Mouse (Mus musculus): ENCODE data around the gene Cx3cl1. TPM values are rescaled to one million over a fixed set of nuclear protein-coding genes. Genes with fewer than 3 reads are reported as not detected.

Gene Cx3cl1
- polyA plus RNA-seq, 1 experiment from 2014 or later: 41.3 TPM

DNA sequence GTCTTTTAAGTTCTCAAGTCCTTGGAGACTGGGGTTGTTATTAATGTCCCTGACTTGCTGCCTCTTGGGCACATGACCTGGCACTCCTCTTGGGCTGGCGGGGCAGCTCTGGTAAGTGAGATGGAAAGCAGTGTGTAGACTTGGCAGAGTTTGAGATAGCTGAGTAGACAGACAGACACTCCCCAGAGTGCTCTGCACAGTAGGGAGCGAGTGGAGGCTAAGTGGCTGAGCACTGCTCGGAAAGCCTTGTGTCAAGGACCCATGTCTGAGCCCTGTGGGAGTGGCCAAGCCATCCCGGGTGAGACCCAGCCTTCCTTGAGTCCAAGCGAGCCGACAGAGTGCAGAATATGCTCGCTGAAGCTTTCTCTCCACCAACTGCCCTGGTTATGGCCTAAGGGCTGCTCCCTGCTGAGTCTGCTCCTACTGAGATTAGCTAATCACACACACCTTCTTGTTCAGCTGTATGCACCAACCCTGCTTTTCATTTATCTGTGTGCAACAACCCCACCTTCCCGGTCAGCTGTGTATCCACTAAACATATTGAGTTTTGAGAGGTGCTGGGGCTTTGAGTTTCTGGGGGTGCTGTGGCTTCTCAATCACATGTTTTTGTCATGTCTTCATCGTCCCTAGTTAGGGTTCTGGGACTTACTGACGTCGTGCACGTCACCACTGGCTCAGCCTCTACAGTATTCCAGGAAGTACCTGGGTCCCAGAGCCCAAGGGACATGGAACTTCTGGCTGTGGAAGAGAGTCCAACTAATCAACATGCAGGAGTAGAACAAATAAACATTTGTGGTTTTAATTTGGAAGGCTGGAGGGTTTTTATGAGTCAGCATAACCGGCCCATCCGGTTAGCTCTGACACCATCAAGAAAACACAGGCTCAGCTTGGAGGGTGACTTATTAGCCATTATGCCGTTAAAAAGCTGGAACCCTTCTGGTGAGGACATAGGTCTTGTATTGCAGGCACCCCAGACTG, 16.0 kb downstream of the Cx3cl1 start:
- no peak overlapping the region for H3K4me2 ChIP-seq
- no peak for ATAC-seq (replicated peaks)
- no peaks in the 10 kb centered on the region for H3K4me1 ChIP-seq
- no peak overlapping the region for H3K27ac ChIP-seq
- no peaks in the 10 kb centered on the region for H3K36me3 ChIP-seq (replicated peaks)
- H3K27me3 ChIP-seq (replicated peaks): no peaks in the 10 kb centered on the region
- no peaks in the 10 kb centered on the region for H3K9me3 ChIP-seq
- 77% methylated on average over 15 of the region's 15 CpGs for WGBS
- no peak overlapping the region for H3K4me3 ChIP-seq
- no peak overlapping the region for H3K9ac ChIP-seq

GRCm38 (mm10) chr8:94789256-94789955, 17.6 kb downstream of the Cx3cl1 start:
- Histone ChIP-seq H3K9ac (no peak overlapping the region), H3K9me3 (no peaks in the 10 kb centered on the region), H3K4me3 (no peak overlapping the region), H3K27ac (no peak overlapping the region), H3K27me3 (replicated peaks) (no peaks in the 10 kb centered on the region), H3K4me2 (no peak overlapping the region), H3K36me3 (replicated peaks) (no peaks in the 10 kb centered on the region), H3K4me1 (no peaks in the 10 kb centered on the region)
- WGBS: 35% methylated on average over 10 of the region's 10 CpGs
- no peak for ATAC-seq (replicated peaks)

DNA sequence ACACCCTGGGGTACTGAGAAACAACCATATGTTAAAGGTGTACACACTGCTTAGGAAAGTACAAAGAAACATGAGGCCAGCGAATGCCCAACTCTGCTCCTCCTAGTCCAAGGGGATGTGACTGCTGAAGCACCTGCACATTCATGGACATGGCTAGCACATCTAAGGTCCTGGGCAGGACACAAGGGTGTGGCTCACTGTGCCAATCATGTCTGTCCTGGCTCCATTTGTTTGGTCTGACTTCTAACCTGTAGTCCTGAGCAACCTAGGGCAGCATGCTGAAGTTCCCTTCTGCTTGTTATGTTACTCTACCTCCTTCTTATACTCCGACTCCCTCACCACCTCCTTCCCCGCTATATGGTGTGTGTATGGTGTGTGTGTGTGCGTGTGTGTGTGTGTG, 22.6 kb downstream of the Cx3cl1 start:
- H3K4me3 ChIP-seq: no peak overlapping the region
- H3K36me3 ChIP-seq (replicated peaks): no peaks in the 10 kb centered on the region
- 91% methylated on average over 4 of the region's 4 CpGs for WGBS
- no peak overlapping the region for H3K9ac ChIP-seq
- no peak for ATAC-seq (replicated peaks)
- H3K27me3 ChIP-seq (replicated peaks): no peaks in the 10 kb centered on the region
- no peak overlapping the region for H3K27ac ChIP-seq
- no peak overlapping the region for H3K4me2 ChIP-seq
- no peaks in the 10 kb centered on the region for H3K9me3 ChIP-seq
- H3K4me1 ChIP-seq: no peaks in the 10 kb centered on the region

- Histone ChIP-seq H3K4me1 (no peaks in the 10 kb centered on the region), H3K9ac (no peak overlapping the region), H3K9me3 (no peaks in the 10 kb centered on the region), H3K4me3 (no peak overlapping the region), H3K27ac (no peak overlapping the region), H3K4me2 (no peak overlapping the region), H3K36me3 (replicated peaks) (no peaks in the 10 kb centered on the region), H3K27me3 (replicated peaks) (no peaks in the 10 kb centered on the region)
- WGBS: 95% methylated on average over 2 of the region's 2 CpGs
- ATAC-seq (replicated peaks): no peak
These were observed 23.0 kb downstream of the Cx3cl1 start for GRCm38 (mm10) chr8:94794782-94795181.

DNA sequence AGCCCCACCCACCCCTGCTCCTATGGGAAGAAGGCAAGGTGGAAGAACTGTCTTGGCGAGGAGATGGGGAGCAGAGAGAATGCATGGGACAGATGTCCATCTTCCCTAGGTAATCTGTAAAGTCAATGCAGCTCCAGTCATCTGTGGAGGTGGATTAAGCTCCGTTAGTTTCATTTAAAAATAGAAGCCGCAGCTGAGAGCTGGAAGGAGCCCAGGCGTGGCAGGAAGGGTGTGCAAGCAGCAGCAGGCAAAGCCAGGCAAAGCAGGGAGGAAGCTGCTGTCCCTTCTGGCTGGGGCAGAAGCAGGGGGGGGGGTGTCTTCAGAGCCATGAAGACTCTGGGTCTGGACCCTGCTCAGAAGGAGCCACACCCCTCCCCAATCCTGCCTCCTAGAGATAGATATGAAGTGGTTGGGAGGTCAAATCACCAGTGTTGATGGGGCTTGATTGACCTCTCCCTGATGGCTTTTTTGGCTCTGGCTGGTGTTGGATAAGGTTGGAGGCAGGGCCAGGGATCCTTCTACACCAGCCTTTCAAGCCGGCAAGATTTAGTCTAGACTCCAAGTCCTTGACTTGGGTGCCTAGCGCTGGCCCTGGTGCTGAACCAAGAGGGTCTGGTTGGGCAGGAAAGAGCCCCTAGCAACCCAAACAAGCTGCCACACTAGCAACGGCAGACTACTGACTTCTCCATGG, 28.6 kb downstream of the Cx3cl1 start:
- Histone ChIP-seq H3K36me3 (replicated peaks) (no peaks in the 10 kb centered on the region), H3K27me3 (replicated peaks) (no peaks in the 10 kb centered on the region), H3K9me3 (no peaks in the 10 kb centered on the region), H3K4me2 (no peak overlapping the region), H3K4me1 (no peaks in the 10 kb centered on the region), H3K27ac (no peak overlapping the region), H3K9ac (no peak overlapping the region), H3K4me3 (no peak overlapping the region)
- no peak for ATAC-seq (replicated peaks)
- 68% methylated on average over 7 of the region's 7 CpGs for WGBS

DNA sequence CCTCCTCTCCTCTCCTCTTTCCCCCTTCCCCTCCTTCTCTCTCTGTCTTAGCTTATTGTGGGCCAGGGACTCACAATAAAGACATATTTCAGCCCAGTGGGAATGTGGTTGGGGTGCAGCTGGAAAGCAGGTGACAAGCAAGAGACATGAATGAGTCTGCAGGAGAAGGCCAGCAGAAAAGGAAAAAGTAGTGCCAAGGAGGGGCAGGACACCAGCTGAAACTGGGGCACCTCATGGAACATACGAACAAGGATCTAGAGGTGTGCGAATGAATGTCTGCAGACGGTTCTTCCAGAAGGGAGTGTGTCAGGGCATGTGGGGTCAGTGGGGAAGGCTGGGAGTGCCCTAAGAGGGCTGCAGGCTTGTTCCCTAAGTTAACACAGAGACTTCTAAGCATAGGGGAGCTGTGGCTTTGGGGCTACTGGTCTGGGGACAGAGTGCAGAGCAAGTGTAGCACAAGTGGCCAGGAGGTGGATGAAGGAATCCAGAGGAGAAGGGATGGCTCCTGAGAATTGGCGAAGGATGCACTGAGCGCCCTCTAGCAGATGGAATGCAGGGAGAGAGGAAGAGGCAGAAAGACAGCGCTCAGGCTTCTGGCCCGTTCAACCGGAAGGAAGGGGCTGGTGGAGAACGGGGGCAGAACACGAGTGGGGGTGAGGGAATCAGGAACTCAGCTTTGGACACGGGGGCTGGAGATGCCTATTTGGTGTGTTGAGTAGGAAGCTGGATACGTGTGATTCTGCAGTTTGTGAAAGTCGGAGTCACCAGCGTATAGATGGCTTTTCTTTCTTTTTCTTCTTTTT, 29.7 kb downstream of the Cx3cl1 start:
- H3K4me2 ChIP-seq: no peak overlapping the region
- H3K9ac ChIP-seq: no peak overlapping the region
- H3K9me3 ChIP-seq: no peaks in the 10 kb centered on the region
- H3K27ac ChIP-seq: no peak overlapping the region
- 44% methylated on average over 14 of the region's 14 CpGs for WGBS
- no peaks in the 10 kb centered on the region for H3K36me3 ChIP-seq (replicated peaks)
- no peak for ATAC-seq (replicated peaks)
- no peaks in the 10 kb centered on the region for H3K4me1 ChIP-seq
- H3K27me3 ChIP-seq (replicated peaks): no peaks in the 10 kb centered on the region
- no peak overlapping the region for H3K4me3 ChIP-seq

- no peak for ATAC-seq (replicated peaks)
- Histone ChIP-seq H3K27ac (no peak overlapping the region), H3K4me2 (no peak overlapping the region), H3K9me3 (no peaks in the 10 kb centered on the region), H3K27me3 (replicated peaks) (no peaks in the 10 kb centered on the region), H3K36me3 (replicated peaks) (no peaks in the 10 kb centered on the region), H3K9ac (no peak overlapping the region), H3K4me3 (no peak overlapping the region), H3K4me1 (no peaks in the 10 kb centered on the region)
- 85% methylated on average over 4 of the region's 4 CpGs for WGBS
These were observed 30.6 kb downstream of the Cx3cl1 start for GRCm38 (mm10) chr8:94802375-94802774.

DNA sequence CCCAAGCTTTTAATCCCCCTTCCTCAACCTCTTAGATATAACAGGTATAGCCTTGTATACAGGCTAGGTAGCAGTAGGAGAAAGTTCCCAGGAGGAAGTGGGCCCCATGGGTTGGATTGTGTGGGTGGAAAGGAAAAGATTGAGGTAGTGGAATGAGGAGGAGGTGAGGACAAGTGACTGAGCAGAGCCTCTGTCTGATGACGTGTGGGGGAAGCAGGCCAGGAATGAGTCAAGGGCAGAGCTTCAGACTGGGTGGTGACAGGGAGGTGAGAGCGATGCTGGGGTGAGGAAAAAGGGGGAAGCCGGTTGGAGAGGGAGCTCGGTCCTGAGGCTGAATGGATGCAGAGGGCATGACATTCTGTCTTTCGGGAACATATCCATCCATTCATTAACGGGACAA, 31.7 kb downstream of the Cx3cl1 start:
- no peak overlapping the region for H3K27ac ChIP-seq
- no peaks in the 10 kb centered on the region for H3K36me3 ChIP-seq (replicated peaks)
- no peaks in the 10 kb centered on the region for H3K9me3 ChIP-seq
- no peaks in the 10 kb centered on the region for H3K4me1 ChIP-seq
- H3K9ac ChIP-seq: no peak overlapping the region
- ATAC-seq (replicated peaks): no peak
- H3K4me3 ChIP-seq: no peak overlapping the region
- WGBS: 77% methylated on average over 6 of the region's 6 CpGs
- no peak overlapping the region for H3K4me2 ChIP-seq
- no peaks in the 10 kb centered on the region for H3K27me3 ChIP-seq (replicated peaks)

DNA sequence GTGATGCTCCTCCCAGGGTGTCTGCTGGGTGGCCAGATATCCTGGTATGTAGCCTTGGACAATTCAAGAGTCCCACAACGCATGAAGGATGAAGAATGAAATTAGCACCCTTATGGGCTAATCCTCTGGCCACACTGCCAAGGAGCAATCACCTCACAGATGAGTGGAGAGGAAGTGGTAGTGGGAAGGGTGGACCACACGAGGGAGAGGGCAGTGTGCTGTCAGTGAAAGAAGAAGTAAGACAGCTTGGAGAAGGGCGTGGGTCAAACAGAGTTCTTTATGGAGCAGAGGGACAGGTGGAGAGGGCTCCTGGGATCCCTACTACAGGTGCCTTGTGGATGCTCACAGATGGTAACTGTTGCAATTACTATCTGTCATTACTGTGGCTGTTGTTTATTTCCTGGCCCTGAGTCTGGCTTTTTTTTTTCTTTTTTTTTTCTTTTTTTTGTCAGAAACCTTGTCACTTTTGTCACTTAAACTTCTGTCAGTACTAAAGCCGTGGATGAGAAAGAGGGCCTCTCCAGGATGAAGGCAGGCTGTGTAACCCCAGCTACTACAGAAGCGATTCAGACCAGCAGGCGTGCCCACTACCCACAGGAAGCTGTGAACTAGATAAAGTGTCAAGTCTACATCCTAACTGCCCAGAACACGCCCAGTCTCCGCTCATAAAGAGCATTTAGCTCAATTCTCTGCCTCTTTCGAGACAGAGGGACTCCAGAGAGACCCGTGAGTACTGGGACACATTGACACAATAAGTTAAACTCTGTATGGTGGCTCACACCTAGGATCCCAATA, 32.9 kb downstream of the Cx3cl1 start:
- Histone ChIP-seq H3K27ac (no peak overlapping the region), H3K36me3 (replicated peaks) (no peaks in the 10 kb centered on the region), H3K4me1 (no peaks in the 10 kb centered on the region), H3K27me3 (replicated peaks) (no peaks in the 10 kb centered on the region), H3K4me3 (no peak overlapping the region), H3K9ac (no peak overlapping the region), H3K9me3 (no peaks in the 10 kb centered on the region), H3K4me2 (no peak overlapping the region)
- no peak for ATAC-seq (replicated peaks)
- 84% methylated on average over 10 of the region's 10 CpGs for WGBS

GRCm38 (mm10) chr8:94805811-94806210, 34.0 kb downstream of the Cx3cl1 start:
- Histone ChIP-seq H3K27ac (no peak overlapping the region), H3K36me3 (replicated peaks) (no peaks in the 10 kb centered on the region), H3K4me1 (no peaks in the 10 kb centered on the region), H3K9me3 (no peaks in the 10 kb centered on the region), H3K27me3 (replicated peaks) (no peaks in the 10 kb centered on the region), H3K4me2 (no peak overlapping the region), H3K4me3 (no peak overlapping the region), H3K9ac (no peak overlapping the region)
- ATAC-seq (replicated peaks): no peak
- 61% methylated on average over 4 of the region's 4 CpGs for WGBS

DNA sequence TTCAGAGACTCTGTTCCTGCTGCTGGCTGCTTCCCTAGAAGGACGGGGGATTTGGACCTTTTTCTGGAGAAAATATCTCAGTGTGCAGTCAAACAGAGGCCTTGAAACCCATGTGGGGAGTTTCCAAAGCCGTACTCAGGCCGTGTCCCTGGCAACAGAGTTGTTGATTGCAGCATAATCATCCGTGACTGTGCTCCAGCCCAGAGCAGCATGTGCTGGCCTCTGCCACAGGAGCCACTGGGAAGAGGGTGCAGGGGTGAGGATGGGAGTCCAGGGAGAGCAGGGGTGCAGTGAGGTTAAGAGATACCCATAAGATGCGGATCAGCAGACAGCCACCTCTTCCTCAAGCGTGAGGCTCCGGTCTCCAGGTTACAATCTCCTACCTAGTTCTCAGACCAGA, 35.7 kb downstream of the Cx3cl1 start:
- ATAC-seq (replicated peaks): no peak
- peaks cover 5% of the 10 kb centered on the region for H3K4me1 ChIP-seq
- WGBS: 50% methylated on average over 7 of the region's 7 CpGs
- H3K36me3 ChIP-seq (replicated peaks): no peaks in the 10 kb centered on the region
- no peak overlapping the region for H3K9ac ChIP-seq
- H3K9me3 ChIP-seq: no peaks in the 10 kb centered on the region
- no peak overlapping the region for H3K4me3 ChIP-seq
- H3K27ac ChIP-seq: no peak overlapping the region
- H3K27me3 ChIP-seq (replicated peaks): no peaks in the 10 kb centered on the region
- no peak overlapping the region for H3K4me2 ChIP-seq
